Mouse (Mus musculus) ZHBTc4 (cell line): ENCODE measurements at regions not wholly inside any gene's neighbourhood (a gene's known extent, or its start where the extent isn't known, plus 50 kb on each side); places are given as distances from the start of the nearest gene placed in this dataset.

Experiments
- DNase-seq: peaks from one replicate; pipeline ENCODE4 v3.0.0-alpha.2; 2011; ENCODE audit warnings: low read depth, low spot score

GRCm38 (mm10) chr8:44155705-44156321 is 446.0 kb upstream of the Adam34 start:
- no peak for DNase-seq

- DNase-seq, result no peak
These were observed 455.3 kb upstream of the Adam34 start for GRCm38 (mm10) chr8:44165115-44165514.

- DNase-seq, result no peak
These were observed 467.2 kb upstream of the Adam34 start for GRCm38 (mm10) chr8:44177016-44177415.

GRCm38 (mm10) chr8:44202228-44202627 is 492.4 kb upstream of the Adam34 start:
- no peak for DNase-seq

- DNase-seq, result no peak
These were observed 496.7 kb upstream of the Adam34 start for GRCm38 (mm10) chr8:44206391-44207170.

- DNase-seq, result no peak
These were observed 512.5 kb upstream of the Adam34 start for GRCm38 (mm10) chr8:44222346-44222745.

- DNase-seq, result no peak
These were observed 542.5 kb upstream of the Adam34 start for GRCm38 (mm10) chr8:44252393-44252792.

- DNase-seq, result no peak
These were observed 547.2 kb upstream of the Adam34 start for GRCm38 (mm10) chr8:44257051-44257450.

- DNase-seq, result no peak
These were observed 551.2 kb upstream of the Adam34 start for GRCm38 (mm10) chr8:44261039-44261438.

- DNase-seq, result no peak
These were observed 563.5 kb upstream of the Adam34 start for GRCm38 (mm10) chr8:44273300-44273699.

- DNase-seq, result no peak
These were observed 608.4 kb upstream of the Adam34 start for GRCm38 (mm10) chr8:44318216-44318615.

- no peak for DNase-seq
These were observed 600.8 kb upstream of the Fat1 start for GRCm38 (mm10) chr8:44334323-44334993.

- DNase-seq, result no peak
These were observed 591.8 kb upstream of the Fat1 start for GRCm38 (mm10) chr8:44343401-44343800.

- no peak for DNase-seq
These were observed 591.3 kb upstream of the Fat1 start for GRCm38 (mm10) chr8:44343924-44344323.

- no peak for DNase-seq
These were observed 587.8 kb upstream of the Fat1 start for GRCm38 (mm10) chr8:44347412-44347811.

- no peak for DNase-seq
These were observed 561.3 kb upstream of the Fat1 start for GRCm38 (mm10) chr8:44373987-44374386.

GRCm38 (mm10) chr8:44377731-44378130 is 557.5 kb upstream of the Fat1 start:
- no peak for DNase-seq

GRCm38 (mm10) chr8:44408462-44408861 is 526.8 kb upstream of the Fat1 start:
- no peak for DNase-seq

- no peak for DNase-seq
These were observed 525.0 kb upstream of the Fat1 start for GRCm38 (mm10) chr8:44410261-44410660.

- DNase-seq, result no peak
These were observed 517.2 kb upstream of the Fat1 start for GRCm38 (mm10) chr8:44418003-44418402.

- DNase-seq, result no peak
These were observed 479.8 kb upstream of the Fat1 start for GRCm38 (mm10) chr8:44455433-44455832.

- DNase-seq, result no peak
These were observed 478.9 kb upstream of the Fat1 start for GRCm38 (mm10) chr8:44456336-44456735.
